Mouse (Mus musculus): ENCODE data around the gene Fntb.

- TF ChIP-seq CTCF (IDR thresholded peaks at IDR 0.05; ENCODE audit: low read depth) (no peak), EP300 (IDR thresholded peaks at IDR 0.05; ENCODE audit: low read depth) (no peak)
Observed at GRCm38 (mm10) chr12:76805056-76805811, 39.8 kb downstream of the Fntb start.
